Mouse (Mus musculus) hindbrain, embryonic 15.5 days (tissue): ENCODE results near the gene Gm11020. TPM values are rescaled to one million over a fixed set of nuclear protein-coding genes. Genes with fewer than 3 reads are reported as not detected.
A peak's percentile ranks its signal among the peaks of the same experiment; 100 is the strongest.

ENCODE experiments used
- ATAC-seq: fragments of 200-750 bp; cut with Nextera tagmentation; 2 replicates; pipeline ENCODE4 v1.8.0; 2017; ENCODE audit warnings: low read depth, moderate number of reproducible peaks, moderate TSS enrichment; ENCODE audit not compliant: low FRiP score
- H3K27ac ChIP-seq: fragments of 300-500 bp; sonication (generic); replicated peaks from 2 replicates; pipeline ENCODE4 v1.5.1; 2015; ENCODE audit warnings: mild to moderate bottlenecking, inconsistent platforms
- H3K27me3 ChIP-seq: fragments of 300-500 bp; sonication (generic); 2 replicates; pipeline ENCODE4 v1.6.1; 2015; ENCODE audit warnings: control low read depth, inconsistent platforms
- H3K36me3 ChIP-seq: fragments of 300-500 bp; sonication (generic); 2 replicates; pipeline ENCODE4 v1.6.1; 2015; ENCODE audit warnings: control low read depth, inconsistent platforms
- H3K4me1 ChIP-seq: fragments of 300-500 bp; sonication (generic); replicated peaks from 2 replicates; pipeline ENCODE4 v1.6.1; 2015; ENCODE audit warnings: control low read depth, inconsistent platforms
- H3K4me2 ChIP-seq: fragments of 300-500 bp; sonication (generic); 2 replicates; pipeline ENCODE4 v1.6.1; 2015; ENCODE audit warnings: moderate library complexity, mild to moderate bottlenecking, inconsistent platforms
- H3K4me3 ChIP-seq: fragments of 300-500 bp; sonication (generic); 2 replicates; pipeline ENCODE4 v1.5.1; 2015; ENCODE audit warnings: mild to moderate bottlenecking, inconsistent platforms
- H3K9ac ChIP-seq: fragments of 300-500 bp; sonication (generic); 2 replicates; pipeline ENCODE4 v1.6.1; 2015; ENCODE audit warnings: inconsistent platforms
- H3K9me3 ChIP-seq: fragments of 300-500 bp; sonication (generic); 2 replicates; pipeline ENCODE4 v1.6.1; 2016; ENCODE audit warnings: control low read depth, inconsistent platforms
- WGBS: fragments of 180-500 bp; shearing (Covaris S2); methylation state at CpG from one replicate; pipeline ENCODE4 v1.1.7; 2015; 5-methylcytosine and 5-hydroxymethylcytosine counted together
- polyA plus RNA-seq: library from polyadenylated mRNA; unstranded; fragments of >200 nt; fragmentation: Nextera tagmentation; extraction: Ambion mirVana; gene quantifications from 2 replicates; pipeline ENCODE4 v1.2.1, GENCODE M21; 2015

Gm11020 gene
- polyA plus RNA-seq, 1 experiment from 2014 or later, result not detected

GRCm38 (mm10) chr8:104346706-104347105 lies 25.3 kb downstream of the Gm11020 start:
- ATAC-seq, result no peak

GRCm38 (mm10) chr8:104348971-104349370 lies 27.6 kb downstream of the Gm11020 start:
- H3K36me3 ChIP-seq, result no peaks in the 10 kb centered on the region
- no peak overlapping the region for H3K9ac ChIP-seq
- no peaks in the 10 kb centered on the region for H3K4me1 ChIP-seq
- no peaks in the 10 kb centered on the region for H3K9me3 ChIP-seq
- H3K27me3 ChIP-seq, result no peaks in the 10 kb centered on the region
- no peak for ATAC-seq
- no peak overlapping the region for H3K4me2 ChIP-seq
- no peak overlapping the region for H3K27ac ChIP-seq
- 72% methylated on average over 5 of the region's 5 CpGs for WGBS
- no peak overlapping the region for H3K4me3 ChIP-seq

More at GRCm38 (mm10) chr8:104346706-104347105, 25.3 kb downstream of the Gm11020 start:
- no peak overlapping the region for H3K4me3 ChIP-seq
- H3K4me2 ChIP-seq, result no peak overlapping the region
- H3K36me3 ChIP-seq, result no peaks in the 10 kb centered on the region
- no peaks in the 10 kb centered on the region for H3K9me3 ChIP-seq
- peaks cover under 1% of the 10 kb centered on the region for H3K4me1 ChIP-seq
- 60% methylated on average over 12 of the region's 12 CpGs for WGBS
- no peaks in the 10 kb centered on the region for H3K27me3 ChIP-seq
- H3K9ac ChIP-seq, result no peak overlapping the region
- no peak overlapping the region for H3K27ac ChIP-seq

GRCm38 (mm10) chr8:104350047-104350446 lies 28.7 kb downstream of the Gm11020 start:
- no peak overlapping the region for H3K27ac ChIP-seq
- no peak for ATAC-seq
- no peak overlapping the region for H3K4me2 ChIP-seq
- WGBS, result 88% methylated on average over 13 of the region's 13 CpGs
- H3K9me3 ChIP-seq, result no peaks in the 10 kb centered on the region
- H3K4me1 ChIP-seq, result no peaks in the 10 kb centered on the region
- no peak overlapping the region for H3K9ac ChIP-seq
- H3K36me3 ChIP-seq, result peaks cover 8% of the 10 kb centered on the region; the same call in 1 of the 2 replicates
- no peaks in the 10 kb centered on the region for H3K27me3 ChIP-seq
- H3K4me3 ChIP-seq, result no peak overlapping the region

GRCm38 (mm10) chr8:104353186-104353585 lies 31.8 kb downstream of the Gm11020 start:
- ATAC-seq, result 0 out of 2 replicates have a peak, but pooled peaks have one; percentile 71
- 64% methylated on average over 5 of the region's 5 CpGs for WGBS
- Histone ChIP-seq H3K4me1 (no peaks in the 10 kb centered on the region), H3K4me3 (no peak overlapping the region), H3K4me2 (no peak overlapping the region), H3K27me3 (no peaks in the 10 kb centered on the region), H3K36me3 (peaks cover 17% of the 10 kb centered on the region; the same call in 1 of the 2 replicates), H3K9ac (no peak overlapping the region), H3K27ac (no peak overlapping the region), H3K9me3 (no peaks in the 10 kb centered on the region)

- WGBS, result 92% methylated on average over 10 of the region's 10 CpGs
- H3K4me2 ChIP-seq, result no peak overlapping the region
Observed at GRCm38 (mm10) chr8:104354504-104354903, 33.1 kb downstream of the Gm11020 start.

GRCm38 (mm10) chr8:104358637-104359036 lies 37.3 kb downstream of the Gm11020 start:
- WGBS, result 75% methylated on average over 3 of the region's 3 CpGs
- Histone ChIP-seq H3K9ac (no peak overlapping the region), H3K27me3 (no peaks in the 10 kb centered on the region), H3K4me3 (no peak overlapping the region), H3K27ac (0 out of 2 replicates have a peak overlapping the region, but pooled peaks have one; percentile 14), H3K4me1 (peaks cover 8% of the 10 kb centered on the region), H3K36me3 (peaks cover 17% of the 10 kb centered on the region; the same call in 1 of the 2 replicates), H3K9me3 (no peaks in the 10 kb centered on the region), H3K4me2 (no peak overlapping the region)
- no peak for ATAC-seq

More at GRCm38 (mm10) chr8:104354504-104354903, 33.1 kb downstream of the Gm11020 start:
- no peak overlapping the region for H3K27ac ChIP-seq
- H3K9ac ChIP-seq, result no peak overlapping the region
- no peak for ATAC-seq
- H3K4me3 ChIP-seq, result no peak overlapping the region
- H3K9me3 ChIP-seq, result no peaks in the 10 kb centered on the region
- H3K27me3 ChIP-seq, result no peaks in the 10 kb centered on the region
- H3K4me1 ChIP-seq, result peaks cover 2% of the 10 kb centered on the region
- H3K36me3 ChIP-seq, result peaks cover 17% of the 10 kb centered on the region; the same call in 1 of the 2 replicates

GRCm38 (mm10) chr8:104359778-104360456 lies 38.5 kb downstream of the Gm11020 start:
- Histone ChIP-seq H3K9me3 (no peaks in the 10 kb centered on the region), H3K4me1 (peaks cover 8% of the 10 kb centered on the region), H3K36me3 (0 out of 2 replicates have a peak, but pooled peaks cover 10% of the 10 kb centered on the region), H3K9ac (no peak overlapping the region), H3K4me3 (no peak overlapping the region), H3K27me3 (no peaks in the 10 kb centered on the region), H3K4me2 (no peak overlapping the region), H3K27ac (no peak overlapping the region)
- no peak for ATAC-seq
- whole genome bisulfite sequencing, result 66% methylated on average over 15 of the region's 15 CpGs

GRCm38 (mm10) chr8:104365695-104366094 lies 44.3 kb downstream of the Gm11020 start:
- H3K9ac ChIP-seq, result no peak overlapping the region
- H3K4me3 ChIP-seq, result no peak overlapping the region
- no peak overlapping the region for H3K4me2 ChIP-seq
- H3K4me1 ChIP-seq, result peaks cover 30% of the 10 kb centered on the region
- ATAC-seq, result no peak
- no peaks in the 10 kb centered on the region for H3K9me3 ChIP-seq
- H3K36me3 ChIP-seq, result no peaks in the 10 kb centered on the region
- 91% methylated on average over 9 of the region's 9 CpGs for WGBS
- H3K27me3 ChIP-seq, result no peaks in the 10 kb centered on the region
- no peak overlapping the region for H3K27ac ChIP-seq

GRCm38 (mm10) chr8:104367398-104367797 lies 46.0 kb downstream of the Gm11020 start:
- H3K4me3 ChIP-seq, result no peak overlapping the region
- 32% methylated on average over 5 of the region's 5 CpGs for WGBS
- no peak overlapping the region for H3K9ac ChIP-seq
- no peaks in the 10 kb centered on the region for H3K36me3 ChIP-seq
- 0 out of 2 replicates have a peak overlapping the region, but pooled peaks have one; percentile 38 for H3K27ac ChIP-seq
- no peak overlapping the region for H3K4me2 ChIP-seq
- no peaks in the 10 kb centered on the region for H3K9me3 ChIP-seq
- ATAC-seq, result no peak
- H3K4me1 ChIP-seq, result peaks cover 30% of the 10 kb centered on the region
- no peaks in the 10 kb centered on the region for H3K27me3 ChIP-seq

- no peaks in the 10 kb centered on the region for H3K9me3 ChIP-seq
- H3K36me3 ChIP-seq, result no peaks in the 10 kb centered on the region
- ATAC-seq, result no peak
- 72% methylated on average over 12 of the region's 12 CpGs for WGBS
- H3K4me3 ChIP-seq, result no peak overlapping the region
- no peaks in the 10 kb centered on the region for H3K27me3 ChIP-seq
- H3K9ac ChIP-seq, result no peak overlapping the region
- 0 out of 2 replicates have a peak overlapping the region, but pooled peaks have one; percentile 14 for H3K27ac ChIP-seq
- no peak overlapping the region for H3K4me2 ChIP-seq
- H3K4me1 ChIP-seq, result peaks cover 39% of the 10 kb centered on the region
Observed at GRCm38 (mm10) chr8:104369591-104369990, 48.2 kb downstream of the Gm11020 start.

GRCm38 (mm10) chr8:104370071-104370470 lies 48.7 kb downstream of the Gm11020 start:
- Histone ChIP-seq H3K4me3 (no peak overlapping the region), H3K9me3 (no peaks in the 10 kb centered on the region), H3K4me1 (peaks cover 44% of the 10 kb centered on the region), H3K4me2 (no peak overlapping the region), H3K27me3 (no peaks in the 10 kb centered on the region), H3K27ac (0 out of 2 replicates have a peak overlapping the region, but pooled peaks have one; percentile 14), H3K36me3 (no peaks in the 10 kb centered on the region), H3K9ac (no peak overlapping the region)
- ATAC-seq, result no peak
- WGBS, result 51% methylated on average over 6 of the region's 6 CpGs

- Histone ChIP-seq H3K4me2 (no peak overlapping the region), H3K36me3 (no peaks in the 10 kb centered on the region), H3K4me3 (no peak overlapping the region), H3K4me1 (peaks cover 54% of the 10 kb centered on the region), H3K9me3 (no peaks in the 10 kb centered on the region), H3K27ac (no peak overlapping the region), H3K27me3 (no peaks in the 10 kb centered on the region), H3K9ac (no peak overlapping the region)
- ATAC-seq, result no peak
- 88% methylated on average over 6 of the region's 6 CpGs for WGBS
Observed at GRCm38 (mm10) chr8:104371121-104371520, 49.8 kb downstream of the Gm11020 start.
